Mouse (Mus musculus) lung, adult 2 months (tissue): ENCODE data around the gene Ing5. TPM values are rescaled to one million over a fixed set of nuclear protein-coding genes. Genes with fewer than 3 reads are reported as not detected.
A peak's percentile ranks its signal among the peaks of the same experiment; 100 is the strongest.
"Not testable (repeated sequence)": the region's sequence is repeated elsewhere in the genome, so short reads cannot be mapped to it uniquely, and the experiment has no call there.

Experiments
- DNase-seq: peaks from one replicate; pipeline ENCODE4 v3.0.0; 2022
- H3K4me1 ChIP-seq: fragments of 200-500 bp; 2 replicates; pipeline ENCODE4 v1.6.1; 2011; ENCODE audit warnings: low read length; ENCODE audit not compliant: control insufficient read depth, insufficient read depth
- H3K4me3 ChIP-seq: fragments of 200-500 bp; replicated peaks from 2 replicates; pipeline ENCODE3; 2011; ENCODE audit warnings: low read depth, mild to moderate bottlenecking, control low read depth, low read length; ENCODE audit errors: extremely low read depth
- CTCF ChIP-seq: fragments of 200-500 bp; IDR thresholded peaks from 2 replicates; pipeline ENCODE4 v1.5.1; 2011; ENCODE audit warnings: mild to moderate bottlenecking, low read length, control low read depth; ENCODE audit not compliant: insufficient read depth
- POLR2A ChIP-seq: fragments of 200-500 bp; IDR thresholded peaks from 2 replicates; pipeline ENCODE4 v1.6.1; 2011; ENCODE audit warnings: low read depth, mild to moderate bottlenecking, control low read depth, low read length, borderline replicate concordance; ENCODE audit errors: extremely low read depth
- WGBS: fragments of 180-500 bp; shearing (Covaris S2); methylation state at CpG from one replicate; pipeline ENCODE4 v1.1.7; 2018; 5-methylcytosine and 5-hydroxymethylcytosine counted together
- polyA plus RNA-seq: library from polyadenylated mRNA; depleted of rRNA; stranded (reverse); fragments of >200 nt; gene quantifications from 2 replicates; pipeline ENCODE4 v1.2.3, GENCODE M21; 2012; rRNA removed

Gene Ing5
- polyA plus RNA-seq, result 7.1 and 10.1 TPM in 2 replicates

DNA sequence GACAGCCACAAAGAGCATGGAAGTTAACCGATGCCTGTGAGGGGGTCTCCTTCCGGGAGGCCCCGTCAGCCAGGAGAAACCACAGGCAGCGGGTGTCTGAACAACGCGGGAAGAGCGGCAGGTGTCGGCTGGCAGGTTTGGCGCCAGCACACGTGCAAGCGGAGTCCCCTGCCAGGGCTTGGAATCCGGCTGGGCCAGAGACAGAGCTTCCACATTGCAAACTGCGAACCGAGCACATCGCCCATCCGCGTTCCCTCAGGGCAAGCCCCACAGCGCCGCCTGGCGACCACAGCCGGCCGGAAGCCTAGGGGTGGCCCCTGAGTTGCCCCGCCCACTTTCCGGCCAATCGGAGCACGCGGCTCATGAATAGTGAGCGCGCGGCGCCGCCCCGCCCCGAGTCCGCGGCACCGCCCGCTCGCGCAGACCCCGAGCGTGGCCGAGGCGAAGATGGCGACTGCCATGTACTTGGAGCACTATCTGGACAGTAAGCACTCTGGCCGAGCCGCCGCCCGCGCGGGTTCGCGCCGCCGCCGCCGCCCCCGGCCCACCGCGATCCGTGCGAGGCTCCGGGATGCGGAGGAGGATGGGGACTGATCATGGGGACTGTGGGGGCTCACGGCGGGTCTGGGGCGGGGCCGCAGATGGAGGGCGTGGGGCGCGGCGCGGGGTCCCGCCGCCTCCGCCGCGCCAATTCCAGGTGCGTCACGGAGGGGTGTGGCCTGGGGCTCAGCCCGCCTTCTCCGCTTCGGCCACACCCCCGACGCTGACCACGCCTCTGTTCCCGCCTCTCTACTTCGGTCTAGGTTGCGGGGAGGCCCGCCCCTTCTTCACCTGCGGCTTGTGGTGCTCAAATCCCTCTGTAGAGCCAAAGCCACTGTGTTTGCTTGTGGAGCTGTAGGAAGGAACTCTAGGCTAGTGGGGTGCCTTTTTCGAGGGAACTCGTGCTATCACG, at the start of gene Ing5:
Gene Ing5 (plus strand): TSS at position 410 of the 952 bp plus-strand sequence.
- DNase-seq, result peak; percentile 100
- H3K4me3 ChIP-seq, result peak within 1 kb of the TSS; percentile 87
- peaks cover 7% of the 10 kb centered on the region; the same call in 1 of the 2 replicates for H3K4me1 ChIP-seq
- TF ChIP-seq CTCF (peak; percentile 66), POLR2A (peak; percentile 51; the same call in 1 of the 2 replicates)
- WGBS, result under 1% methylated on average over 79 of the region's 94 CpGs

DNA sequence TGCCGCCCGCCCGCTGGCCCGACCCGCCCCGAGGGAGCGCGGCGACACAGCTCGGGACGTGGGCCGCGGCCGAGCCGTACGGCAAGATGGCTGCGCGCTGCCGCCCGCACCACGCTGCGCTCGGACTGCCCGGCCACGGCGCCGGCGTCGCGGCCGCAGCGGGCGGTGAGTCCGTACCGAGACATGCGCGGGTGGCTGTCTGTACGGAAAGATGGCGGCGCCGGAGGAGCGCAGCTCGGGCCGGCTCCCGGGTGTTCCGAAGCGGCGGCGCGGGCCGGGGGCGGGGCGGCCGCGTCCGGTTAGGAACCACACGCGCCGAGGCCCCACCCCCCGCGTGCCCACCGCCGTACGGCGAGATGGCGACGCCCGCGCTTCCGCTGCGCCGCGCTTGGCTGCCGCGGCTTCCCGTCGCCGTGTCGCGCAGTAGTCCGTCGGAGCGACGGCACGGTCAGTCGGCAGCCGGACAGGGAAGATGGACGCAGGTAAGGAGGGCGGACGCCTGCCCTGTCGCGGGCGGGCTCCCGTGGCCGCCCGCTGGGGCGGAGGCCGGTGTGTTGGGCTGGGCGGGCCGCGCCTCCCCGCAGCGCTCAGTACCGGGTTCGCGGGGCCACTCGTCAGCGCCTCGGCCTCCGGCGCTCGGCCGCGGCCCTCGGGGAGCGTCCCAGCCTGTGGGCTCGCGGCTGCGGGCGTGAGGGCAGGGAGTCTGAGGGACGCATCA, 49.0 kb upstream of the Ing5 start, which contains the start of gene Thap4:
Gene Thap4 (minus strand): TSS at position 292 of the 718 bp plus-strand sequence.
- WGBS, result under 1% methylated on average over 113 of the region's 121 CpGs
- DNase-seq, result peak; percentile 89
- TF ChIP-seq CTCF (no peak), POLR2A (peak; percentile 83; the same call in 1 of the 2 replicates)

DNA sequence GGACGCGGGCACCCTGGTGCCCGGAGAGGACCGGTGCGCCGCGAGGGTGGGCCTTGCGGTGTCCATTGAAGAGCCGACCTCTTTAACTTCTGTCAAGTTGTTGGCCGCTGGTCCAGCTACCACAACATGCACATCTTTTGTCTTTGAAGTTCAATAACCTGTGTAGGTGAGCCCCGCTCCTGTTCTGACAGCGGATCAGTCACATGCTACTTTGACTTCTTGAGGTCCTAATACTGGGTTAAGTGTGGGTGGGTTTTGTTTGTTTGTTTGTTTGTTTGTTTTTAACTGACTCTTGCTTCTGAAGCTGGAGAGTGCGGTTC, 48.5 kb upstream of the Ing5 start:
- peaks cover 6% of the 10 kb centered on the region for H3K4me1 ChIP-seq
- 1% methylated on average over 13 of the region's 13 CpGs for WGBS
- TF ChIP-seq POLR2A (no peak), CTCF (no peak)
- peak overlapping the region; percentile 65 for H3K4me3 ChIP-seq
- no peak for DNase-seq

More for the DNA sequence above, 49.0 kb upstream of the Ing5 start, which contains the start of gene Thap4:
- Histone ChIP-seq H3K4me1 (peaks cover 6% of the 10 kb centered on the region), H3K4me3 (peak within 1 kb of the TSS; percentile 79)

DNA sequence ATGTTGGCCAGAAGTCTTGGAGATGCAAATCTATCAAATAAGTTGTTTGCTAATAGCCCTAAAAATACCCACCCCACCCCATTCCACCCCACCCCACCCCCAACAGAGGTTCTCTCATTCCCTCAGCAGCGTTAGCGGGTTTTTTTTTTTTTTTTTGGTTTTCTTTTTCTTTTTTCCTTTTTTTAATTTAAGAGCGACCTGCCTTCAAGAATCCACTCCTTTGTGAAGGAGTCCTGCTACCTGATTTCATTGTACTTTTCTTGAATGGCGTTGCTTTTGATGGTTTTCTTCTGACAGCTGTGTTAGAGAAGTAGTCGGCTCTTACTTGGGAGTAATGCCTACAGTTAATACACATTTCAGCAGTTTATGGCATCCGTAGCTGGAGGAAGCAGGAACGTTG, 48.1 kb upstream of the Ing5 start:
- H3K4me3 ChIP-seq, result no peak overlapping the region
- TF ChIP-seq POLR2A, result no peak
- no peak for TF ChIP-seq CTCF
- H3K4me1 ChIP-seq, result peaks cover 6% of the 10 kb centered on the region
- no peak for DNase-seq
- 22% methylated on average over 7 of the region's 7 CpGs for WGBS

DNA sequence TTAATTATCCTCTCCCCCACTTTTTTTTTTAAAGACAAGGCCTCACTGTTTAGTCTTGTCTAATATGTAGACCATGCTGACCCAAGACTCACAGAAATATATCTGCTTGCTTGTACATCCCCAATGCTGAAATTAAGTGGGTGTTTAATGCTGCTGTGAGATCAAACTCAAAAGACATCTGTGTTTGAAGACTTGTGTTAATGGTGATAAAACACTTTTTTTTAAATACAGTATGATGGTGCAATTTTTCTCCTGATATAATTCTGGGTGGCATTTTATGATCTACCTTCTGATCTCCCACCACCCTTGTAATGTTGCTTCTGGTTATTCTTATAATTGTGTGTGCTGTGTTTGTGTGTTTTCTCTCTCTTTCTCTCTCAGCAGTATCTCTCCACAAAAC, 47.6 kb upstream of the Ing5 start:
- TF ChIP-seq CTCF (no peak), POLR2A (no peak)
- no peak for DNase-seq
- H3K4me1 ChIP-seq, result peaks cover 6% of the 10 kb centered on the region
- no peak overlapping the region for H3K4me3 ChIP-seq

DNA sequence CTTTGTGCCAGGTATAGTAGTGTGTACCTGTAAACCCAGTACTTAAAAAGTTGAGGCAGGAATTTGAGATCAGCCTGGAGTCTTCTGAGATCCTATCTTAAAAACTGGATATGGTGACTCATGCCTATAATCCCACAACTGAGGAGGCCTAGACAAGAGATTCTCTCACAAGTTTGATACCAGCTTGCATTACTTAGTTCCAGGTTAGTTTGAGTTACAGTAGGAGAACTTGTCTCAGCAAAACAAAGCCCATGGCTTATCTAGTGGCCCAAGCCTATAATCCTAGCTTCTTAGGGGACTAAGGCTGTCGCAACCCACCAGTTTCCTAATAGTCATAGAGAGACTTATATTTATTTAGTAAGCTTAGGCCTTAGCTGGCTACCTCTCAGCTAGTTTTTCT, 43.7 kb upstream of the Ing5 start:
- WGBS, result 88% methylated on average over 1 of the region's 1 CpGs
- peaks cover 3% of the 10 kb centered on the region; the same call in 1 of the 2 replicates for H3K4me1 ChIP-seq
- DNase-seq, result no peak
- no peak for TF ChIP-seq POLR2A
- no peak for TF ChIP-seq CTCF
- no peak overlapping the region for H3K4me3 ChIP-seq

DNA sequence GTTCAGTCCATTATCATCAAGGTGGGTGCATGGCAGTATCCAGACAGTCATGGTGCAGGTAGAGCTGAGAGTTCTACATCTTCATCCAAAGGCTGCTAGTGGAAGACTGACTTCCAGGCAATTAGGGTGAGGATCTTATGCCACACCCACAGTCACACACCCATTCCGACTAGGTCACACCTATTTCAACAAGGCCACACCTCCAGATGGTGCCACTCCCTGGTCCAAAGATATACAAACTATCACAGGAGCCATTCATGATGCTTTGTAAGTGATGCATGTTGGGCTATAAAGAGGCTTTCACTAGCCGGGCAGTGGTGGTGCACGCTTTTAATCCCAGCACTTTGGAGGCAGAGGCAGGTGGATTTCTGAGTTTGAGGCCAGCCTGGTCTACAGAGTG, 40.2 kb upstream of the Ing5 start:
- 79% methylated on average over 3 of the region's 3 CpGs for WGBS
- not testable (repeated sequence) for H3K4me1 ChIP-seq, H3K4me3 ChIP-seq, DNase-seq

DNA sequence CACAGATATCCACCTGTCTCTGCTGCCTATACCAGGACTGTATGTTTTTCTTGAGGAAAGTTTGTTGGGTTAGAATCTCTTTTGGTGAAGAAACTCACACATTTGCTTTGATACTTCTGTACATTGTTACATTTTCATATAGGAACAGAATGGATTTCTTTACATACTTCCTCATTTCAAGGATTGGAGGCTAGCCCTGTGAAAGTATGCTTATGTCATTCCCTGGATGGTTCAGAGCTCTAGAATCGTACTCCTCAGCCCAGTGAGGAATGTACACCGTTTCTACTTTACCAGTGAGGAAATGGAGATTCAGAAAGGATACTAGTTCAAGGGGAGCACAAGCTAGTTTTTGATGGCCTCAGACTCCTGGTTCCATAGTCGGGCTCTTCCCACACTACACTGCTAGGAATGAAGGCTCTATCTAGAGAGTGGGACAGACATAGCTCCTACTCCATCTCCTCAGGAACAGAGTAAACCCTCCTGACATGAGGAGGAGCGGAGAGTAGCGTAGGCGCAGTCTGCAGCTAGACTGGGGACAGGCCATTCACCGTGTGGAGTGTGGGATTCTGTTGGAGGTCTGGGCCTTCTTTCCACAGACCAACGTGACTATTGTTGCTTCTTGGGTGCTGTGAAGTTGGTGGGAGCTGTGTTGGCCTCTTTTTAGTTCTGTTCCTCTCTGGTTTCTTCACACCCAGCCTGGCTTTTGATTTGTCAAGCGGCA, 38.7 kb upstream of the Ing5 start:
- Histone ChIP-seq H3K4me3 (no peak overlapping the region), H3K4me1 (no peaks in the 10 kb centered on the region)
- WGBS, result 86% methylated on average over 9 of the region's 9 CpGs
- TF ChIP-seq CTCF (no peak), POLR2A (no peak)
- no peak for DNase-seq

DNA sequence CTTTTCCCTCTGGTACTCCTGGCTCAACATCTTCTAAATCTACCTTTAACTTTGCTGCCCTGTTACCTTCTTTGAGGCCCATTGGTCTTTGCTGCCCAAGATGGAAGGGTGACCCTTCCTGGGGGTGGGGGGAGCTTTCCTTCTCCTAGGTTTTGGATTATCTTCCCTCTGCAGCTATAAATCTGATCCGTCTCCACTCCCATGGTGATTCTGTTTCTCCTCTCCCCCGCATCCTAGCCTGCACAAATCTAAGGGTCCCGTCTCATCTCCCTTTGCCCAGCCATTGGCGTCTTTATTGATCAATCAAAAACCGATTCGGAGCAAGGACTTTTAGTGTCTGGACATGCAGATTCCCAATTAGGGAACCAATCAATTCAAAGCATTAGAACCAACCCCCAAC, 36.2 kb upstream of the Ing5 start:
- TF ChIP-seq POLR2A, result no peak
- no peak for DNase-seq
- WGBS, result 97% methylated on average over 6 of the region's 6 CpGs
- no peak overlapping the region for H3K4me3 ChIP-seq
- no peaks in the 10 kb centered on the region for H3K4me1 ChIP-seq
